Mouse (Mus musculus): ENCODE results near the gene Selenoo. TPM values are rescaled to one million over a fixed set of nuclear protein-coding genes. Genes with fewer than 3 reads are reported as not detected.
A peak's percentile ranks its signal among the peaks of the same experiment; 100 is the strongest.

Gene Selenoo
- polyA plus RNA-seq, 1 experiment: 27.7 TPM

DNA sequence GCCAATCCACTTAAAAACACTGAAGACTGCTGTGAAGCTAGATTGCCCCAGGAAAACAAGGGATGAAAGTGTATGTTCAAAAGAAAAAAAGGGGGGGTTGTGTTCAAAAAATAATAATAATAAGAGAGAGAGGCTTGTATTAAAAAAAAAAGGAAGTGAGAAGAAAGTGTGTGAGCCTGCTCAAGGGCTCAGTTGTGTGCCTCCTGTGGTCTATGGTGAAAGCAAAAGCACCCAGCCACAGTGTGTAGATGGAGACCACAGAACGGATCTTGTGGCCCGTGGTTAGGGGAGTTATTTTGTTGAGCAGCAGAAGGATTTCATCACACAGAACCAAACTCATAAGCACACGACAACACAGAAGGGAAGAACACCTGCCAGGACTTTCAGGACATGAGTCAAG, 42.4 kb downstream of the Selenoo start:
- Histone ChIP-seq H3K27ac (ENCODE audit: insufficient read depth, low read length) (peak overlapping the region; percentile 92), H3K4me1 (ENCODE audit: control insufficient read depth, insufficient read depth, insufficient read length) (peaks cover 37% of the 10 kb centered on the region), H3K4me3 (ENCODE audit: extremely low read depth, insufficient read depth, insufficient read length) (no peak overlapping the region), H3K27me3 (ENCODE audit: control insufficient read depth, insufficient read depth, low read length) (no peaks in the 10 kb centered on the region), H3K36me3 (ENCODE audit: control insufficient read depth, insufficient read depth, low read length) (no peaks in the 10 kb centered on the region)
- TF ChIP-seq POLR2A (IDR thresholded peaks at IDR 0.05; ENCODE audit: low read depth, low read length): no peak
- TF ChIP-seq CTCF (IDR thresholded peaks at IDR 0.05; ENCODE audit: extremely low read depth, insufficient read depth, insufficient read length, insufficient replicate concordance): no peak
- peak; percentile 80 to 90 for DNase-seq (ENCODE audit: low read depth in 1 of 2, low spot score in 2 of 2)
- 4% methylated on average over 3 of the region's 3 CpGs for WGBS

DNA sequence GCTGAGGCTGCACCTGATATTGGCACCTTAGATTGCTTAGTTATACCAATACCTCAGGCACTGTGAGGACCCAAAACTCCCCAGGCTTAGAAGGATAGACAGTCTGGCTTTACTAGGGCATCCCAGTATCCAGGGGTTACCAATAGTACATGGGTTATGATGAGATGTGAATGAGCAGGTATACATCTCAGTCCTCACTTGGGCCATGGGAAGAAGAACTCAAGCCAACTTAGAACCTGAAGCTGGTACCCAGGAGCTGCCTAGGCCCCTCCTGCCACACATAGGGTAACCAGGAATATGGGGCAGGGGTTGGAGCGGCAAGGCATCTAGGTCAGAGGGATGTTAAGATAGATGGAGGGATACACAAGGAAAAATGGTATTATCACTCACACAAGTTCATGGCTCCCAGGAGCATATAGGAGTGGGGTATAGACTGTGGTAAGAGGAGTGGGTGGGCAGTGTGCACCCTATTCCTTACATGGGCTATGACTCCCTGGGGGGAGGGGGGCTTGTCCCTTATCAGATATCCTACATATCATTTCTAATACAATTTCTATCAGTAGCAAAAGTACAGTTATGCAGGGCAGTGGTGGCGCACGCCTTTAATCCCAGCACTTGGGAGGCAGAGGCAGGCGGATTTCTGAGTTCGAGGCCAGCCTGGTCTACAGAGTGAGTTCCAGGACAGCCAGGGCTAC, 47.7 kb downstream of the Selenoo start:
- Histone ChIP-seq H3K4me3 (ENCODE audit: extremely low read depth, insufficient read depth, insufficient read length) (no peak overlapping the region), H3K4me1 (ENCODE audit: control insufficient read depth, insufficient read depth, insufficient read length) (peaks cover 22% of the 10 kb centered on the region), H3K27me3 (ENCODE audit: control insufficient read depth, insufficient read depth, low read length) (peaks cover 13% of the 10 kb centered on the region), H3K27ac (ENCODE audit: insufficient read depth, low read length) (no peak overlapping the region), H3K36me3 (ENCODE audit: control insufficient read depth, insufficient read depth, low read length) (no peaks in the 10 kb centered on the region)
- 95% methylated on average over 5 of the region's 5 CpGs for WGBS
- TF ChIP-seq POLR2A (IDR thresholded peaks at IDR 0.05; ENCODE audit: low read depth, low read length) (no peak), CTCF (IDR thresholded peaks at IDR 0.05; ENCODE audit: extremely low read depth, insufficient read depth, insufficient read length, insufficient replicate concordance) (no peak)
- DNase-seq (ENCODE audit: low read depth in 1 of 2, low spot score in 2 of 2): no peak

DNA sequence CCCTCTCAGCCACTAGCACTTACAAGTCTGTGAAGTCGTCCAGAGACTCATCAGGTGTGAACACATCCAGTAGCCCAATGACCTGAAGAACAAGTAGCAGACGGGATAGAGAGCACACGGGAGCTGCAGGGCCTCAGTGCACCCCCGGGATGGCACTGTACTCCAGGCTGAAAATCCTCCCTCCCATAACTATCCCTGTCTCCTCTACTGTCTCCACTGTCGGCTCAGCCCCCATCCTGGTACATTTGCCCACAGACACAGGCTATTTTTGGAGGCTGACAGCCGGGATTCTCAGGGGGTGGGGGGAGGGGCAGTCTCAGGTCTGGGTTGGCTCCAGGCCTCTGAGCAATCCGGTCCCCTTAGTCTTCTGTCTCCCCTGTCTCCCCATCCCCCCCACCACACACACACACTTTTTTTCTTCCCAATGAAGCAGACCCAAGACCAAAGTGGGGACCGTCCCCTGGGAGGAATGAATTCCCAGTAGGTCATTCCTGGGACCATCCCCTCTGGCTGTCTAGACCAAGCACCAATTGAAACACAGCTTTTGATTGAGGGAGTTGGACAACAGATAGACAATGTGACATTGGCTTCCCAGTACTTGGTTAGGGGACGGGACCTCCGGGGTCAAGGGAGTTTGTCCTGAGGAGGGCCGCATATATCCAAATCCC, 48.6 kb downstream of the Selenoo start:
- TF ChIP-seq POLR2A (IDR thresholded peaks at IDR 0.05; ENCODE audit: low read depth, low read length): no peak
- no peak for TF ChIP-seq CTCF (IDR thresholded peaks at IDR 0.05; ENCODE audit: extremely low read depth, insufficient read depth, insufficient read length, insufficient replicate concordance)
- WGBS: 81% methylated on average over 11 of the region's 11 CpGs
- DNase-seq (ENCODE audit: low read depth in 1 of 2, low spot score in 2 of 2): no peak
- Histone ChIP-seq H3K27ac (ENCODE audit: insufficient read depth, low read length) (no peak overlapping the region), H3K4me3 (ENCODE audit: extremely low read depth, insufficient read depth, insufficient read length) (no peak overlapping the region), H3K4me1 (ENCODE audit: control insufficient read depth, insufficient read depth, insufficient read length) (peaks cover 14% of the 10 kb centered on the region), H3K27me3 (ENCODE audit: control insufficient read depth, insufficient read depth, low read length) (peaks cover 13% of the 10 kb centered on the region), H3K36me3 (ENCODE audit: control insufficient read depth, insufficient read depth, low read length) (no peaks in the 10 kb centered on the region)

DNA sequence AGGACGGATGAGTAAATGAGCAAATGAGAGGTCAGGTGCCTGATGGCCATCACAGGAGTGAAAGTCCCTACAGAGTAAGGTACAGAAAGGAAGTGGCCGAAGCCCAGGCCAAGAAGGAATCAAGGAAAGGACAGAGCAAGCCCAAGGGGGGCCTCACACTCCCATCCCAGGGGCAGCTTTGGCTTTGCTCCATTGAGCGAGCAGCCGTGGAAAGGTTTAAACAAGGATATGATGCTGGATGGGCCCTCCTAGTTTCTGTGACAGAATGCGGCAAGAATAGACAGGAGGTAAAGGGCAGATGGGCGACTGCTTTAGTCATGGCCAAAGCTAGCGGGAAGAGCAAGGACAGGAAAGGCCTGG, 49.1 kb downstream of the Selenoo start:
- H3K27me3 ChIP-seq (ENCODE audit: control insufficient read depth, insufficient read depth, low read length): peaks cover 13% of the 10 kb centered on the region

DNA sequence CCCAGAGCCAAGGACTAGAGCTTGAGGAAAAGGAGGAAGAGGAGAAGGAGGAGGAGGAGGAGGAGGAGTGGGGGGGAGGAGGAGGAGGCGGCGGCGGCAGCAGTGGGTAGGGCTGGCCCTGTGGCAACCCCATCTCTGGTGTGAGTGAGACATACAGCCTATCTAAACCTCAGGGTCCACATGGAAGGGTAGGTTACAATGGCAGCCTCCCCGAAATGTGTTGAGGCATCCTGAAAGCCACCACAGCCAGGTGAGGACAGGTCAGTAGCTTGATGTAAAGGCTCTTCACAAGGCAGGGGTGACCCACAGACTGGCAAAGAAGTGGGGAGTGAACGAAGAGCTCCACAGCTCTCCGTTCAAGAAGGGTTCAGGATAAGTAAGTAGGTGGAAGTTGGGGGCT, 49.6 kb downstream of the Selenoo start:
- Histone ChIP-seq H3K4me1 (ENCODE audit: control insufficient read depth, insufficient read depth, insufficient read length) (peaks cover 11% of the 10 kb centered on the region), H3K36me3 (ENCODE audit: control insufficient read depth, insufficient read depth, low read length) (peaks cover 1% of the 10 kb centered on the region; the same call in 1 of the 2 replicates), H3K27ac (ENCODE audit: insufficient read depth, low read length) (no peak overlapping the region), H3K4me3 (ENCODE audit: extremely low read depth, insufficient read depth, insufficient read length) (no peak overlapping the region), H3K27me3 (ENCODE audit: control insufficient read depth, insufficient read depth, low read length) (peaks cover 13% of the 10 kb centered on the region)
- no peak for DNase-seq (ENCODE audit: low read depth in 1 of 2, low spot score in 2 of 2)
- WGBS: 87% methylated on average over 5 of the region's 6 CpGs
- no peak for TF ChIP-seq CTCF (IDR thresholded peaks at IDR 0.05; ENCODE audit: extremely low read depth, insufficient read depth, insufficient read length, insufficient replicate concordance)

More for the DNA sequence above, 49.1 kb downstream of the Selenoo start:
- H3K4me3 ChIP-seq (ENCODE audit: extremely low read depth, insufficient read depth, insufficient read length): no peak overlapping the region
- DNase-seq (ENCODE audit: low read depth in 1 of 2, low spot score in 2 of 2): no peak
- 89% methylated on average over 7 of the region's 7 CpGs for WGBS
- no peak overlapping the region for H3K27ac ChIP-seq (ENCODE audit: insufficient read depth, low read length)
- TF ChIP-seq CTCF (IDR thresholded peaks at IDR 0.05; ENCODE audit: extremely low read depth, insufficient read depth, insufficient read length, insufficient replicate concordance) (no peak), POLR2A (IDR thresholded peaks at IDR 0.05; ENCODE audit: low read depth, low read length) (no peak)
- H3K4me1 ChIP-seq (ENCODE audit: control insufficient read depth, insufficient read depth, insufficient read length): peaks cover 11% of the 10 kb centered on the region
- no peaks in the 10 kb centered on the region for H3K36me3 ChIP-seq (ENCODE audit: control insufficient read depth, insufficient read depth, low read length)

DNA sequence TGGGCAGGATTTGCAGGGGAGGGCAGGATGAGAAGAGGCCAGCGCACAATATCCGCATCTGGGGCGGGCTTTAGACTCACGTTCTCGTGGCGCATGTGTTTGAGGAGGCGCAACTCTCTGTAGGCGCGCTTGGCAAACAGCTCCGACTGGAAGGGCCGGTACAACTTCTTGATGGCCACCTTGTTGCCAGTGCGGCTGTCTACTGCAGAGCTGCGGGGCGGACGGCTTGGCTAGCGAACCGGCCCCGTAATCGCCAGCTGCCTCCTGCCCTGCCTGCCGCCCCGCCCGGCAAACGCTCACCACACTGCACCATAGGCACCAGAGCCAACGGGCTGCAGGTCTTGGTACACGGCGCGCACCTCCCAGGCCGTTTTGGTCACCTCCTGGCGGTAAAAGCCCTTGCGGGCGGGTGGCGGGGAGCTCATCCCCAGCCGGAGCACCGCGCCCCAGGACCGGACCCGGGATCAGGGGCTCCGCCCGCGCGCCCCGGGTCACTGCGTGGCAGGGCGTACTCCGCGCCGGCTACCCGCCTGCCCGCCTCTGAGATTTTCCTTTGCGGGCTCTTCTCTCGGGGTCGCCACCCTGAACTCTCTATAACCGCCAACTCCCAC, 51.3 kb downstream of the Selenoo start:
- TF ChIP-seq CTCF (IDR thresholded peaks at IDR 0.05; ENCODE audit: extremely low read depth, insufficient read depth, insufficient read length, insufficient replicate concordance) (no peak), POLR2A (IDR thresholded peaks at IDR 0.05; ENCODE audit: low read depth, low read length) (no peak)
- H3K27me3 ChIP-seq (ENCODE audit: control insufficient read depth, insufficient read depth, low read length): peaks cover 13% of the 10 kb centered on the region
- no peak overlapping the region for H3K27ac ChIP-seq (ENCODE audit: insufficient read depth, low read length)
- peaks cover 4% of the 10 kb centered on the region for H3K36me3 ChIP-seq (ENCODE audit: control insufficient read depth, insufficient read depth, low read length)
- WGBS: 1% methylated on average over 53 of the region's 53 CpGs
- no peak for DNase-seq (ENCODE audit: low read depth in 1 of 2, low spot score in 2 of 2)
- H3K4me1 ChIP-seq (ENCODE audit: control insufficient read depth, insufficient read depth, insufficient read length): peaks cover 21% of the 10 kb centered on the region
- peak overlapping the region; percentile 40; the same call in 1 of the 2 replicates for H3K4me3 ChIP-seq (ENCODE audit: extremely low read depth, insufficient read depth, insufficient read length)

All from spleen, adult 2 months (tissue).